Mouse (Mus musculus) testis, adult 2 months (tissue): ENCODE data around the gene Cbx6. TPM values are rescaled to one million over a fixed set of nuclear protein-coding genes. Genes with fewer than 3 reads are reported as not detected.

Experiments used
- H3K27ac ChIP-seq: fragments of 200-500 bp; 2 replicates; pipeline ENCODE4 v1.5.1; 2012; ENCODE audit warnings: low read depth, low read length; ENCODE audit not compliant: control insufficient read depth, insufficient read depth
- H3K27me3 ChIP-seq: fragments of 200-500 bp; 2 replicates; pipeline ENCODE4 v1.6.1; 2012; ENCODE audit warnings: mild to moderate bottlenecking, low read length, moderate library complexity; ENCODE audit not compliant: control insufficient read depth, insufficient read depth
- H3K36me3 ChIP-seq: fragments of 200-500 bp; 2 replicates; pipeline ENCODE4 v1.6.1; 2012; ENCODE audit warnings: mild to moderate bottlenecking, low read length; ENCODE audit not compliant: control insufficient read depth, insufficient read depth
- H3K4me1 ChIP-seq: fragments of 200-500 bp; 2 replicates; pipeline ENCODE4 v1.6.1; 2012; ENCODE audit warnings: low read length; ENCODE audit not compliant: control insufficient read depth, insufficient read depth
- H3K4me3 ChIP-seq: fragments of 200-500 bp; 2 replicates; pipeline ENCODE4 v1.5.1; 2012; ENCODE audit warnings: low read depth, mild to moderate bottlenecking, low read length, moderate library complexity, mixed read lengths; ENCODE audit not compliant: control insufficient read depth
- CTCF ChIP-seq: fragments of 200-500 bp; IDR thresholded peaks from 2 replicates; pipeline ENCODE4 v1.5.1; 2012; ENCODE audit warnings: low read depth, mild to moderate bottlenecking, inconsistent platforms, low read length, moderate library complexity; ENCODE audit not compliant: control insufficient read depth, insufficient read depth, insufficient replicate concordance
- POLR2A ChIP-seq: fragments of 200-500 bp; IDR thresholded peaks from 2 replicates; pipeline ENCODE4 v1.6.1; 2012; ENCODE audit warnings: low read depth, mild to moderate bottlenecking, inconsistent platforms, low read length, moderate library complexity; ENCODE audit not compliant: control insufficient read depth
- polyA plus RNA-seq: library from polyadenylated mRNA; depleted of rRNA; stranded (reverse); fragments of >200 nt; gene quantifications from 2 replicates; pipeline ENCODE4 v1.2.3, GENCODE M21; 2012

Gene Cbx6
- polyA plus RNA-seq, 1 experiment = 4.6 TPM

- Histone ChIP-seq H3K4me3 (peak overlapping the region; percentile 3; the same call in 1 of the 2 replicates), H3K27me3 (no peaks in the 10 kb centered on the region)
- no peak for TF ChIP-seq CTCF
- TF ChIP-seq POLR2A = no peak
These were observed 42.0 kb downstream of the Cbx6 start for GRCm38 (mm10) chr15:79792455-79792854.

DNA sequence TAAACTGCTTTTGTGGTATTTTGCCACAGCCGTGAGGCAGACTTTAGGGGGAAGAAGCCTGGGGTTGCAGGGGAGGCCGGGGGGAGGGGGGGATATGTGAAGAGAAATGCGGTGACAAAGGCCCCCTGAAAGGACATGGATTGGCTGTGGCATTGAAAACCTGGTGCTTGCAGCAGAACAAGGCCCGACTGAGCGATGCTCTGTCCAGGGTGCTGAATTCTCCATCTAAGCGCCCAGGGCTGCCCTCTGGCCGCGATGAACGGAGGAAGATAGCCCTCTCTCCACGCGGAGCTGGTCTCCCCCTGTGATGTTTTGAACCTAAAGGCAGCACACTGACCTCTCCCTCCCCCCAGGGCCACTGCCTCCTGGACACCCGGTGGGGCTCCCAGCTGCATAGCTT lies 43.0 kb downstream of the Cbx6 start:
- H3K27me3 ChIP-seq = no peaks in the 10 kb centered on the region

More at GRCm38 (mm10) chr15:79792455-79792854, 42.0 kb downstream of the Cbx6 start:
- H3K27ac ChIP-seq = no peak overlapping the region
- peaks cover 8% of the 10 kb centered on the region for H3K4me1 ChIP-seq
- H3K36me3 ChIP-seq = no peaks in the 10 kb centered on the region

DNA sequence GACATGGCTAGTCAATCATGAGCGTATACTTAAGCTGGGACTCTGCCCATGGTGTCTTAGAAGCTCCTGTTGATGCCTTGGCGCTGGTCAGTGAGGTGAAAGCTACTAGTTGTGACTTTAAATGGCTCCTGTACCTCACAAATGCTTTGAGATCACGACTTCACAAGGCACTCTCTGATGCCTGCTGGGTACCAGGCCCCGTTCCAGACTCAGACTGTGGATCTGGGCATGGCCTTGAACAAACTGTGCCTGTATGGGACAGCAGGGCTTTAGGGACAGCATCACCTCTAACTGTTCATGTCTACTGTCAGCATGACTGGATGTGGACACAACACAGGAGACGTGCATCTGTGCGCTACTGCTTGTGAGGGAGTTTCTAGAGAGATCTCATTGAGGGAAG lies 43.6 kb downstream of the Cbx6 start:
- Histone ChIP-seq H3K4me3 (peak overlapping the region; percentile 37; the same call in 1 of the 2 replicates), H3K27me3 (no peaks in the 10 kb centered on the region), H3K4me1 (peaks cover 8% of the 10 kb centered on the region), H3K27ac (no peak overlapping the region), H3K36me3 (no peaks in the 10 kb centered on the region)
- TF ChIP-seq POLR2A (no peak), CTCF (no peak)

More for the DNA sequence above, 43.0 kb downstream of the Cbx6 start:
- Histone ChIP-seq H3K4me3 (no peak overlapping the region), H3K4me1 (peaks cover 8% of the 10 kb centered on the region), H3K36me3 (no peaks in the 10 kb centered on the region), H3K27ac (no peak overlapping the region)
- TF ChIP-seq CTCF (no peak), POLR2A (no peak)

DNA sequence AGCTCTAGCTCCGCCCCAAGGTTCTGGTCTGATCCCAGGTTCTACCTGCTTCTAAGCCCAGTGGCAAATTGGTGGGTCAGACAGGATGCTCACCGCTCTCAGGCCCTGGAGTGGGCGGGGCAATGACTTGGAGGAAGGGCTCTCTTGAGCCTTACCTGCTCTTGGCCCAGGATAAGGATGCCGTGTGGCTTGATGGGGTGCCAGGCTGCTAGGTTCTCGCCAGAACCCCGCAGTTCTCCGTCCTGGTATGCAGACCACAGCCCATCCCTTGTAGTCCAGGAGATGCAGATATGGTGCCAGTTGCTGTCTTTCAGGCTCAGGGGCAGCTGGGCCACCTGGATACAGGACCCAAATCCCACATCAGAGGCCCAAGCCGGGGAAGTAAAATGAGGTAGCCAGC lies 44.4 kb downstream of the Cbx6 start:
- TF ChIP-seq POLR2A = no peak
- TF ChIP-seq CTCF = no peak
- H3K27me3 ChIP-seq = no peaks in the 10 kb centered on the region
- H3K36me3 ChIP-seq = no peaks in the 10 kb centered on the region
- no peak overlapping the region for H3K27ac ChIP-seq
- H3K4me1 ChIP-seq = peaks cover 8% of the 10 kb centered on the region
- peak overlapping the region; percentile 37 for H3K4me3 ChIP-seq

DNA sequence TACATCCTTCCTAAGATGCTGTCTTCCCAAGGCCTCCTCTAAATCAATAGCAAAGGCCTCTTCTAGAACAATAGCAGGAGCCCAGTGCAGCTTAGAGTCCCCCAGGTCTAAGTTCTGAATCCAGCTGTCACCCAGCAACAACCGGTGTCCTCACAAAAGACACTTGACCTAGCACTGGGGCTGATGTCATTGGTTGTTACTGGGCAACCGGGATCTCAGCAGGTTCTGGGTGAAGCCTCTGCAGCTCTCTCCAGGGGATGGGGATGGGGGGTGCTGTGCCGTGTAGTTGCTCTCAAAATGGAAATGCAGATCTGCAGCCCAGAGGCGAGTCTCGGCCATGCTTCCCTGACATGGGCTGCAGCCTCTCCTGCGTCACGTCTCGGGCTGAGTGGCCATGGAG lies 46.7 kb downstream of the Cbx6 start:
- H3K27me3 ChIP-seq = no peaks in the 10 kb centered on the region
- TF ChIP-seq CTCF (no peak), POLR2A (peak; percentile 11; the same call in 1 of the 2 replicates)
- H3K4me3 ChIP-seq = peak overlapping the region; percentile 87
- no peaks in the 10 kb centered on the region for H3K36me3 ChIP-seq
- H3K27ac ChIP-seq = no peak overlapping the region; the same call in 1 of the 2 replicates
- peaks cover 8% of the 10 kb centered on the region for H3K4me1 ChIP-seq

- no peaks in the 10 kb centered on the region for H3K36me3 ChIP-seq
- H3K27me3 ChIP-seq = no peaks in the 10 kb centered on the region
- H3K27ac ChIP-seq = no peak overlapping the region
- TF ChIP-seq POLR2A (no peak), CTCF (no peak)
- H3K4me1 ChIP-seq = peaks cover 4% of the 10 kb centered on the region; the same call in 1 of the 2 replicates
- H3K4me3 ChIP-seq = peak overlapping the region; percentile 87
These were observed 49.4 kb downstream of the Cbx6 start for GRCm38 (mm10) chr15:79785056-79785455.

DNA sequence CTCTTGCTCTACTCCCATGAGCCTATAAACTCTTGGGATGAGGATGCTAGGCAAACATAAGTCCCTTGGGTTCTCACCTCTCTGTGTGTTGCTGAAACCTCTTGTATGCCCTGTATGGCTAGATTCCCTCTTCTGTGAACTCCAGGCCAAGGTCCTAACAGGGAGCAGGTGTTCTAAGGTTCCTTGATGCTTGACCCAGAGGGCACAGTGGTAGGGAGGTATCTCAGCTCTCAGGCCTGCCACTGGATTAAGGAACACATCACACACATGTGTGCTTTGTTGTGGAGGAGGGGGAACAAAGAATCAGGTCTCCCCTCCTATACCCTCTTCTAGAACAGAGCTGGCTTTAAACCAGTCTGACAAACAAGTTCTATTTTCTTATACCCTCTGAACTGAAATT lies 56.7 kb downstream of the Cbx6 start, which contains the start of gene Dnal4:
Gene Dnal4 (minus strand): TSS at position 101 of the 400 bp plus-strand sequence.
- no peak for TF ChIP-seq POLR2A
- Histone ChIP-seq H3K4me3 (no peak within 1 kb of the TSS), H3K27ac (no peak within 1 kb of the TSS), H3K36me3 (no peaks in the 10 kb centered on the region), H3K27me3 (no peaks in the 10 kb centered on the region), H3K4me1 (peaks cover 6% of the 10 kb centered on the region; the same call in 1 of the 2 replicates)

DNA sequence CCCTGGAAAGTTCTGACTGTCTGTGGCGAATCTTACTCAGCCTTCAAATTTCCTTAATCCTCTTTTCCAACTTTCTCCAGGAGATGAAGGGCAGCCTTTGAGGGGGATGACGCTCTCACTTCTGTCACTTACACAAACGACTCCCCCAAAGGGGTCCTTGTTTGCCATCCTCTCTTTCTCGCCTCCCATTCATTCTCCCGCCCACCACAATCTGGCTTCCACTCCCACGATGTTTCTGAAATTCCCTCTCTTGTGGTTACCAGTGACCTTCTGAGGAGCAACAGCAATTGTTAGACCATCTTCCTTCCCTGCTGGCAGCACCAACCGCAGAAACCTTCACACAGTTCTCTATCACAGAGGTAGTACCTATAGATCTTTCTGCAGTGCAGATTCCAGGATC lies 58.8 kb downstream of the Cbx6 start:
- Histone ChIP-seq H3K4me3 (peak overlapping the region; percentile 97), H3K27ac (no peak overlapping the region)
- no peak for TF ChIP-seq POLR2A
- TF ChIP-seq CTCF = no peak

More for the DNA sequence above, 58.8 kb downstream of the Cbx6 start:
- Histone ChIP-seq H3K27me3 (no peaks in the 10 kb centered on the region), H3K36me3 (no peaks in the 10 kb centered on the region), H3K4me1 (peaks cover 6% of the 10 kb centered on the region; the same call in 1 of the 2 replicates)
